Mouse (Mus musculus) heart, adult 2 months (tissue): ENCODE data around the gene Tsen34. TPM values are rescaled to one million over a fixed set of nuclear protein-coding genes. Genes with fewer than 3 reads are reported as not detected.

Experiments
- DNase-seq, 2 experiments: peaks; one replicate each; pipeline ENCODE4 v3.0.0; 2021
- H3K27ac ChIP-seq: fragments of 200-600 bp; 2 replicates; pipeline ENCODE4 v1.8.1; 2022
- H3K27me3 ChIP-seq: fragments of 200-500 bp; 2 replicates; pipeline ENCODE4 v1.6.1; 2012; ENCODE audit warnings: mild to moderate bottlenecking, low read length, inconsistent platforms, mixed read lengths; ENCODE audit not compliant: control insufficient read depth, insufficient read depth
- H3K36me3 ChIP-seq: fragments of 200-500 bp; 2 replicates; pipeline ENCODE4 v1.6.1; 2012; ENCODE audit warnings: low read length, inconsistent platforms; ENCODE audit not compliant: control insufficient read depth, insufficient read depth
- H3K4me1 ChIP-seq: fragments of 200-500 bp; 2 replicates; pipeline ENCODE4 v1.6.1; 2011; ENCODE audit warnings: low read length; ENCODE audit not compliant: control insufficient read depth, insufficient read depth
- H3K4me3 ChIP-seq: fragments of 200-600 bp; 2 replicates; pipeline ENCODE4 v1.8.1; 2022
- H3K79me2 ChIP-seq: fragments of 200-500 bp; replicated peaks from 2 replicates; pipeline ENCODE4 v1.6.1; 2012; ENCODE audit warnings: mild to moderate bottlenecking, inconsistent platforms, low read length, moderate library complexity, mixed read lengths; ENCODE audit not compliant: control insufficient read depth, insufficient read depth
- H3K9ac ChIP-seq: fragments of 200-500 bp; 2 replicates; pipeline ENCODE4 v1.6.1; 2012; ENCODE audit warnings: low read depth, mild to moderate bottlenecking, control low read depth, inconsistent platforms, low read length, mixed read lengths
- CTCF ChIP-seq: fragments of 200-600 bp; IDR thresholded peaks from 2 replicates; pipeline ENCODE4 v1.8.1; 2022; ENCODE audit warnings: antibody characterized with exemption, mild to moderate bottlenecking, moderate library complexity
- EP300 ChIP-seq: fragments of 200-500 bp; IDR thresholded peaks from 2 replicates; pipeline ENCODE4 v1.6.1; 2011; ENCODE audit warnings: low read depth, low read length, control low read depth; ENCODE audit not compliant: insufficient read depth
- POLR2A ChIP-seq: fragments of 200-500 bp; IDR thresholded peaks from 2 replicates; pipeline ENCODE4 v1.6.1; 2011; ENCODE audit warnings: mild to moderate bottlenecking, low read depth, low read length, control low read depth; ENCODE audit not compliant: insufficient read depth
- WGBS: fragments of 180-500 bp; shearing (Covaris S2); methylation state at CpG from one replicate; pipeline ENCODE4 v1.1.7; 2018; 5-methylcytosine and 5-hydroxymethylcytosine counted together
- intact Hi-C: fragments of 180-260 bp; cut with DNase I; formaldehyde crosslinking; loops from one replicate; pipeline ENCODE4 v1.15.1; 2025
- polyA plus RNA-seq: library from polyadenylated mRNA; depleted of rRNA; stranded (reverse); fragments of >200 nt; gene quantifications from 2 replicates; pipeline ENCODE4 v1.2.3, GENCODE M21; 2012
- total RNA-seq, 2 experiments: library from RNA; stranded (reverse); gene quantifications; 2 replicates each; pipeline ENCODE4 v1.2.3; 2021

The Tsen34 gene
- total and polyA plus RNA-seq, 3 experiments, result 60.0 to 80.8 (median 66.6) TPM

DNA sequence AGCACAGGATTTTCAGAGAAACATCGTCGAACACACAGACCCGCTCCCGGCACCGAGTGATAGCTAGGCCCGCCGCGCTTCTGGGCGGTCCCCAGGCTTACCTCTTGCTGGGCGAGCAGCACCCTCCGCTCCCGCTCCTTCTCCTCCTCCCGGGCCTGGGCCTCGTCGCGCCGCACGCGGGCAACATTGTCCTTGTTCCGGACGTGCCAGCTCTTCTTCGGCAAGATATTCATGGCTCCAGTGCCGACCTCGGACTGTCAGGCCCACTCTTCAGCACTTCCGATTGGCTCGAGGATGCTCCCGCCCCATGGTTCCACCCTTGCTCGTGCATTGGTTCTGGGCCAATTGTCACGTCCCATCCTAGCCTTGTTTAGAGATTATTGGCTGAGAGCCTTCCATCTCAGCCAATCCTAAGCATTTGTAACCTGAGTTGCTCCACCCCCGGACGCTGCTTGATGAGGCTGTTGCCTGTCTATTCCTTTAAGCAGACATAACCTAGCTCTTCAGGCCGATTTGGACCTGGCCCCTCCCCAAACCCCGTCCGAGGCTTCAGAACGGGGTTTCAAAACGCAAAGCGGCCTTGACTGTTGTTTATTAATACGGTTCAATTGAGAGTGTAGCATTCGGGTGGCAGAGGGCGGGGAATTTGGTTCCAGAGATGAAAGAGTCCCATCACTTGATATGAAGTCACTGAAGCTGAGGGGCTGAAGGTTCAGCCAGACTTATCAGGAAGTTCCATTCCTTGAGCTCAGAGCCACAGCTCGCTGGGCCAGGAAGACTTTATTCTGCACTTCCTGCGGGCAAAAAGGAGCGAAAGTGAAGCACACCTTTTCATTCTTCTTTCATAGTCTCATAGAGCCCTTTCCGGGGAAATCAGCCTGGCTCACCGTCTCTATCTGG, 27.2 kb upstream of the Tsen34 start, which contains the start of gene Leng1:
TSS of gene Leng1 (minus strand) at position 626 of the 900 bp plus-strand sequence.
- H3K4me1 ChIP-seq, result peaks cover 4% of the 10 kb centered on the region; the same call in 1 of the 2 replicates
- peak; percentile 94 to 98 for DNase-seq
- 1% methylated on average over 45 of the region's 45 CpGs for WGBS
- H3K4me3 ChIP-seq, result peak within 1 kb of the TSS; percentile 76
- intact Hi-C loops, result loop anchor here (1.0 kb wide), 1 partner anchor 27 kb away; the partner anchor contains the start of gene Tsen34
- peaks cover 3% of the 10 kb centered on the region; the same call in 1 of the 2 replicates for H3K36me3 ChIP-seq
- H3K27me3 ChIP-seq, result no peaks in the 10 kb centered on the region
- TF ChIP-seq EP300, result peak; percentile 65
- no peak for TF ChIP-seq CTCF
- TF ChIP-seq POLR2A, result peak; percentile 98
- peak within 1 kb of the TSS; percentile 84 for H3K9ac ChIP-seq
- no peaks in the 10 kb centered on the region; the same call in 1 of the 2 replicates for H3K79me2 ChIP-seq
- H3K27ac ChIP-seq, result peak within 1 kb of the TSS; percentile 96

DNA sequence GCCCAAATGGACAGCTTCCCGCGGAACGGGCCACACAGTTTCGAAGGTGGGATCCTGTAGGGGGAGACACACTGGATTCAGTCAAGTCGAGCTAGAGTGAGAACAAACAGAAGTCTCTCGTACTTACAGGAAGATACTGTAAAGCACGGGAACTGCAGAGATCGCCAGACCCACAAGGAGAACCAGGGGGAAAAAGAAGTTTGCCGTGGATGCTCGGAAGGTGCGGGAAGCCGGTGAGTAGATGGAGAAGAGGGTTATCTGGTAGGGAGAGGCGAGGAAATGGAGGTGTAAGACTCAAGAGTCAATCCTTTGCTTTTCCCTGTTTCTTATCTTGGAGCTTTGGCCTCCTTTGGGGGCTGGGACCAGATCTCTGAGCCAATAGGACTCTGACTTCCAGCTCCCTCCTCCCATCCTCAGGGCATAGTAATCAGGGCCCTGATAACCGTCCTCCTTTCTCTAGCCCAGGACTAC, 25.7 kb upstream of the Tsen34 start:
- Histone ChIP-seq H3K4me3 (no peak overlapping the region), H3K4me1 (peaks cover 4% of the 10 kb centered on the region; the same call in 1 of the 2 replicates), H3K36me3 (peaks cover 3% of the 10 kb centered on the region; the same call in 1 of the 2 replicates), H3K9ac (no peak overlapping the region), H3K27ac (no peak overlapping the region), H3K79me2 (no peaks in the 10 kb centered on the region; the same call in 1 of the 2 replicates), H3K27me3 (no peaks in the 10 kb centered on the region)
- 23% methylated on average over 14 of the region's 14 CpGs for WGBS
- TF ChIP-seq CTCF (peak; percentile 38), POLR2A (no peak)
- DNase-seq, result no peak
- intact Hi-C loops, result no loop called here

DNA sequence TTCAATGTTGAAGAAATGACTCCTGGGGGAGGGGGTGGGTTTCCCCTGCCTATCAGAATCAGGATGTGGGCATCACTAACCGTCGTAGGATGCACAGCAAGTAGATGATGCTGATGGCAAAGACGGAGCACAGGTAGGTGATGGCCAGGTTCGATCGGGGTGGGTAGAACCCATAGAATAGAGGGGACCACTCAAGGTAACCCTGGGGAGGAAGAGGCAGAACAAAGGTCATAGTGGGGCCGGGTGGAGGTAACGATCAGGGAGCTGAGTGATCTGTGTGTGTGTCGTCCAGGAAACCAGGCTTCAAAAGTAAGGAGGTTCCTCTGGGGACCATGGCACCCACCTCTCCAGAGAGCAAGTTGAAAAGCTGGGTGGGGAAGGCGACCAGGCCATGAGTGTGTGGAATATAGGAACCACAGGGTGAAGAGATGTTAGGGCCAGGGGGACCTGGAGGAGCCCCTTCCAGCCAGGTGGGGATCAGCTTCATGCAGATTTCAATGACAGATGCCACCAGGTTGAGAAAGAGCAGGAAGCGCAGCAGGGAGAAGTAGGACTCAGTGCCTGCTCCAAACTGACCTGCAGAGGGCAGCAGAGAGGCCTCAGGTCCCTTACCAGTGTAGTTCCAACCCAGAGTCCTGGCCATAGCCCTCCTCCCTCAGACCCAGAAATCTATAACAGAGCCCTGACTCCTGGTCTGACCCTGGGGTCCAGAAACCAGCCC, 18.0 kb upstream of the Tsen34 start:
- Histone ChIP-seq H3K27me3 (no peaks in the 10 kb centered on the region), H3K9ac (no peak overlapping the region), H3K4me3 (no peak overlapping the region), H3K27ac (no peak overlapping the region), H3K4me1 (no peaks in the 10 kb centered on the region), H3K36me3 (no peaks in the 10 kb centered on the region), H3K79me2 (no peaks in the 10 kb centered on the region)
- intact Hi-C loops, result loop anchor here (5.0 kb wide), 1 partner anchor 67 kb away; no protein-coding TSS in a partner anchor
- peak; percentile 77 to 84 for DNase-seq
- TF ChIP-seq CTCF (peak; percentile 99), POLR2A (no peak)
- WGBS, result 66% methylated on average over 10 of the region's 10 CpGs

DNA sequence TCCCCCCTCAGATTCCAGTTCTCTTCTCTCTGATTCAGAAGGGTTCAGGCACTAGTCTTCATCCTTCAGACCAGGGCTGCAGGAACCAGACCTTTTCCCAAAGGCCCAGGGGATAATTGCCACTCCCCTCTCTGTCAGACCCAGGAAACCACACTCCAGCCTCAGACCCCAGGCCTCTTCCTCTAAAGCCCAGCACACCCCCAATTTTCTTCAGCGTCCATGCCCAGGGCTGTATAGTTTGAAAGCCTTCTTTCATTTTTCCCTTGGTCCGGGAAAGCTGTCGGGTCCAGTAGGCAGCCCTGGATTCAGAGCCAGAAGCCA, 17.5 kb upstream of the Tsen34 start:
- Histone ChIP-seq H3K27me3 (no peaks in the 10 kb centered on the region), H3K27ac (no peak overlapping the region), H3K4me1 (no peaks in the 10 kb centered on the region), H3K36me3 (no peaks in the 10 kb centered on the region), H3K4me3 (no peak overlapping the region), H3K9ac (no peak overlapping the region), H3K79me2 (no peaks in the 10 kb centered on the region)
- WGBS, result 80% methylated on average over 3 of the region's 3 CpGs
- intact Hi-C loops, result loop anchor here (5.0 kb wide), 1 partner anchor 68 kb away; no protein-coding TSS in a partner anchor
- no peak for TF ChIP-seq EP300
- TF ChIP-seq POLR2A, result no peak
- no peak for TF ChIP-seq CTCF
- DNase-seq, result no peak

DNA sequence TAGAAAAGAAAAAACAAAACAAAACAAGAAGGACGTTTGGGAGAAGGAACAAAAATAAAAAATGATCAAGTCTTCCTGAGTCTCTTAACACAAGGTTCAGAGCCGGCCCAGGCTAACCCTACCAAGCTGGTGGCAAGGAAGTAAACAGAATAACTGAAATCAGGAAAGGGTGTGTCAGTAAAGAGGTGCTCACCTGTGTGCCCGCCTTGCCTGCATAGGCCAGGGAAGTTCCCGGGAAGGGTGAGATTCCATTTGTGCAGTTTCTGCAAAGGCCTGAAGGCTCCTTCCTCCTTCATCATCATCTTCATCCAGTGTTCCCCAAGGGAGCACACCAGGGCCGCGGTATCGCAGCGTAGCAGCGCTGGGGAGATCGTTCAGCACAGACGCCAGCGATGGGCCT, 16.3 kb upstream of the Tsen34 start:
- DNase-seq, result no peak
- intact Hi-C loops, result loop anchor here (5.0 kb wide), 1 partner anchor 69 kb away; no protein-coding TSS in a partner anchor
- Histone ChIP-seq H3K4me3 (no peak overlapping the region), H3K27ac (no peak overlapping the region), H3K9ac (no peak overlapping the region), H3K36me3 (no peaks in the 10 kb centered on the region), H3K4me1 (no peaks in the 10 kb centered on the region), H3K27me3 (no peaks in the 10 kb centered on the region), H3K79me2 (no peaks in the 10 kb centered on the region)
- WGBS, result 84% methylated on average over 12 of the region's 12 CpGs
- TF ChIP-seq CTCF (no peak), EP300 (no peak), POLR2A (no peak)
